Mouse (Mus musculus) embryonic facial prominence, embryonic 13.5 days (tissue): ENCODE measurements at regions not wholly inside any gene's neighbourhood (a gene's known extent, or its start where the extent isn't known, plus 50 kb on each side); places are given as distances from the start of the nearest gene placed in this dataset.

Source experiments
- ATAC-seq: fragments of 200-750 bp; cut with Nextera tagmentation; 2 replicates; pipeline ENCODE4 v1.8.0; 2017; ENCODE audit warnings: low read depth; ENCODE audit not compliant: insufficient number of reproducible peaks, insufficient read depth, low FRiP score, low TSS enrichment
- H3K27ac ChIP-seq: fragments of 300-500 bp; sonication (generic); 2 replicates; pipeline ENCODE4 v1.5.1; 2015; ENCODE audit warnings: moderate library complexity, mild to moderate bottlenecking, inconsistent platforms
- H3K27me3 ChIP-seq: fragments of 300-500 bp; sonication (generic); 2 replicates; pipeline ENCODE4 v1.6.1; 2015; ENCODE audit warnings: mild to moderate bottlenecking, inconsistent platforms
- H3K36me3 ChIP-seq: fragments of 300-500 bp; sonication (generic); 2 replicates; pipeline ENCODE4 v1.6.1; 2015; ENCODE audit warnings: mild to moderate bottlenecking, inconsistent platforms
- H3K4me1 ChIP-seq: fragments of 300-500 bp; sonication (generic); 2 replicates; pipeline ENCODE4 v1.6.1; 2015; ENCODE audit warnings: inconsistent platforms
- H3K4me2 ChIP-seq: fragments of 300-500 bp; sonication (generic); 2 replicates; pipeline ENCODE4 v1.6.1; 2015; ENCODE audit warnings: moderate library complexity, mild to moderate bottlenecking, inconsistent platforms
- H3K4me3 ChIP-seq: fragments of 300-500 bp; sonication (generic); 2 replicates; pipeline ENCODE4 v1.5.1; 2015; ENCODE audit warnings: mild to moderate bottlenecking, inconsistent platforms
- H3K9ac ChIP-seq: fragments of 300-500 bp; sonication (generic); 2 replicates; pipeline ENCODE4 v1.6.1; 2015; ENCODE audit warnings: mild to moderate bottlenecking, inconsistent platforms
- H3K9me3 ChIP-seq: fragments of 300-500 bp; sonication (generic); 2 replicates; pipeline ENCODE4 v1.6.1; 2016; ENCODE audit warnings: inconsistent platforms
- WGBS: fragments of 180-500 bp; shearing (Covaris S2); methylation state at CpG from one replicate; pipeline ENCODE4 v1.1.7; 2015; ENCODE audit warnings: mixed read lengths; 5-methylcytosine and 5-hydroxymethylcytosine counted together

GRCm38 (mm10) chr3:40243499-40244101 lies 287.5 kb upstream of the Intu start:
- H3K27ac ChIP-seq: no peak overlapping the region; the same call in 1 of the 2 replicates

GRCm38 (mm10) chr3:40254376-40254775 lies 276.7 kb upstream of the Intu start:
- no peaks in the 10 kb centered on the region for H3K27me3 ChIP-seq
- WGBS: 18% methylated on average over 5 of the region's 5 CpGs
- H3K4me1 ChIP-seq: peaks cover 17% of the 10 kb centered on the region
- H3K4me2 ChIP-seq: no peak overlapping the region
- no peak overlapping the region for H3K4me3 ChIP-seq
- H3K9me3 ChIP-seq: no peaks in the 10 kb centered on the region
- H3K9ac ChIP-seq: no peak overlapping the region
- H3K36me3 ChIP-seq: no peaks in the 10 kb centered on the region
- ATAC-seq: no peak
- peak overlapping the region; percentile 74 for H3K27ac ChIP-seq

More at GRCm38 (mm10) chr3:40243499-40244101, 287.5 kb upstream of the Intu start:
- H3K4me2 ChIP-seq: no peak overlapping the region
- ATAC-seq: no peak
- peaks cover 11% of the 10 kb centered on the region; the same call in 1 of the 2 replicates for H3K4me1 ChIP-seq
- H3K36me3 ChIP-seq: no peaks in the 10 kb centered on the region
- H3K9ac ChIP-seq: no peak overlapping the region
- 50% methylated on average over 4 of the region's 4 CpGs for WGBS
- H3K27me3 ChIP-seq: no peaks in the 10 kb centered on the region
- H3K9me3 ChIP-seq: no peaks in the 10 kb centered on the region
- H3K4me3 ChIP-seq: no peak overlapping the region

GRCm38 (mm10) chr3:40262536-40262935 lies 268.6 kb upstream of the Intu start:
- no peak for ATAC-seq
- Histone ChIP-seq H3K27ac (peak overlapping the region; percentile 14; the same call in 1 of the 2 replicates), H3K4me2 (no peak overlapping the region), H3K27me3 (no peaks in the 10 kb centered on the region), H3K4me1 (peaks cover 3% of the 10 kb centered on the region; the same call in 1 of the 2 replicates), H3K4me3 (no peak overlapping the region), H3K9ac (no peak overlapping the region), H3K36me3 (no peaks in the 10 kb centered on the region), H3K9me3 (no peaks in the 10 kb centered on the region)
- WGBS: 66% methylated on average over 7 of the region's 7 CpGs

GRCm38 (mm10) chr3:40267514-40267913 lies 263.6 kb upstream of the Intu start:
- no peaks in the 10 kb centered on the region for H3K9me3 ChIP-seq
- H3K4me3 ChIP-seq: no peak overlapping the region
- no peaks in the 10 kb centered on the region for H3K36me3 ChIP-seq
- no peak for ATAC-seq
- H3K27me3 ChIP-seq: no peaks in the 10 kb centered on the region
- H3K9ac ChIP-seq: no peak overlapping the region
- H3K27ac ChIP-seq: no peak overlapping the region
- H3K4me2 ChIP-seq: no peak overlapping the region
- 91% methylated on average over 1 of the region's 1 CpGs for WGBS
- peaks cover 10% of the 10 kb centered on the region; the same call in 1 of the 2 replicates for H3K4me1 ChIP-seq

GRCm38 (mm10) chr3:40282926-40283325 lies 248.2 kb upstream of the Intu start:
- H3K4me3 ChIP-seq: no peak overlapping the region
- no peaks in the 10 kb centered on the region for H3K36me3 ChIP-seq
- ATAC-seq: no peak
- H3K27ac ChIP-seq: no peak overlapping the region
- WGBS: 86% methylated on average over 1 of the region's 1 CpGs
- H3K9me3 ChIP-seq: 0 out of 2 replicates have a peak, but pooled peaks cover 5% of the 10 kb centered on the region
- no peaks in the 10 kb centered on the region for H3K27me3 ChIP-seq
- no peak overlapping the region for H3K4me2 ChIP-seq
- no peak overlapping the region for H3K9ac ChIP-seq
- peaks cover 11% of the 10 kb centered on the region for H3K4me1 ChIP-seq

GRCm38 (mm10) chr3:40286959-40287710 lies 244.0 kb upstream of the Intu start:
- 0 out of 2 replicates have a peak, but pooled peaks cover 5% of the 10 kb centered on the region for H3K9me3 ChIP-seq
- peak; percentile 81 for ATAC-seq
- peaks cover 15% of the 10 kb centered on the region for H3K4me1 ChIP-seq
- H3K9ac ChIP-seq: no peak overlapping the region
- no peaks in the 10 kb centered on the region for H3K27me3 ChIP-seq
- 22% methylated on average over 7 of the region's 7 CpGs for WGBS
- no peak overlapping the region for H3K4me2 ChIP-seq
- no peaks in the 10 kb centered on the region for H3K36me3 ChIP-seq
- H3K27ac ChIP-seq: peak overlapping the region; percentile 87
- H3K4me3 ChIP-seq: no peak overlapping the region

GRCm38 (mm10) chr3:40297120-40297519 lies 234.0 kb upstream of the Intu start:
- Histone ChIP-seq H3K4me3 (no peak overlapping the region), H3K9me3 (no peaks in the 10 kb centered on the region), H3K27ac (no peak overlapping the region), H3K36me3 (no peaks in the 10 kb centered on the region), H3K4me2 (no peak overlapping the region), H3K4me1 (no peaks in the 10 kb centered on the region), H3K9ac (no peak overlapping the region), H3K27me3 (no peaks in the 10 kb centered on the region)
- no peak for ATAC-seq

GRCm38 (mm10) chr3:40320319-40320718 lies 210.8 kb upstream of the Intu start:
- Histone ChIP-seq H3K4me3 (no peak overlapping the region), H3K27ac (peak overlapping the region; percentile 71), H3K27me3 (no peaks in the 10 kb centered on the region), H3K9ac (no peak overlapping the region), H3K36me3 (no peaks in the 10 kb centered on the region), H3K9me3 (no peaks in the 10 kb centered on the region), H3K4me1 (peaks cover 13% of the 10 kb centered on the region), H3K4me2 (no peak overlapping the region)
- peak; percentile 64; the same call in 1 of the 2 replicates for ATAC-seq
- WGBS: 23% methylated on average over 5 of the region's 5 CpGs

- Histone ChIP-seq H3K4me1 (peaks cover 16% of the 10 kb centered on the region), H3K27ac (peak overlapping the region; percentile 73), H3K9ac (no peak overlapping the region), H3K9me3 (no peaks in the 10 kb centered on the region), H3K36me3 (no peaks in the 10 kb centered on the region), H3K4me2 (peak overlapping the region; percentile 42), H3K27me3 (no peaks in the 10 kb centered on the region), H3K4me3 (no peak overlapping the region)
- 29% methylated on average over 22 of the region's 22 CpGs for WGBS
- peak; percentile 59; the same call in 1 of the 2 replicates for ATAC-seq
Observed at GRCm38 (mm10) chr3:40325872-40326803, 204.9 kb upstream of the Intu start.

GRCm38 (mm10) chr3:40339492-40340030 lies 191.5 kb upstream of the Intu start:
- Histone ChIP-seq H3K4me1 (peaks cover 10% of the 10 kb centered on the region), H3K9ac (no peak overlapping the region), H3K9me3 (no peaks in the 10 kb centered on the region), H3K27ac (no peak overlapping the region), H3K4me2 (no peak overlapping the region), H3K36me3 (no peaks in the 10 kb centered on the region), H3K4me3 (no peak overlapping the region), H3K27me3 (no peaks in the 10 kb centered on the region)
- 87% methylated on average over 5 of the region's 5 CpGs for WGBS
- no peak for ATAC-seq

- Histone ChIP-seq H3K9me3 (no peaks in the 10 kb centered on the region), H3K4me1 (no peaks in the 10 kb centered on the region), H3K27ac (no peak overlapping the region), H3K4me2 (no peak overlapping the region), H3K4me3 (no peak overlapping the region), H3K9ac (no peak overlapping the region), H3K36me3 (no peaks in the 10 kb centered on the region), H3K27me3 (no peaks in the 10 kb centered on the region)
- no peak for ATAC-seq
- 70% methylated on average over 4 of the region's 4 CpGs for WGBS
Observed at GRCm38 (mm10) chr3:40355103-40355502, 176.0 kb upstream of the Intu start.
